In the genomic region with DNA sequence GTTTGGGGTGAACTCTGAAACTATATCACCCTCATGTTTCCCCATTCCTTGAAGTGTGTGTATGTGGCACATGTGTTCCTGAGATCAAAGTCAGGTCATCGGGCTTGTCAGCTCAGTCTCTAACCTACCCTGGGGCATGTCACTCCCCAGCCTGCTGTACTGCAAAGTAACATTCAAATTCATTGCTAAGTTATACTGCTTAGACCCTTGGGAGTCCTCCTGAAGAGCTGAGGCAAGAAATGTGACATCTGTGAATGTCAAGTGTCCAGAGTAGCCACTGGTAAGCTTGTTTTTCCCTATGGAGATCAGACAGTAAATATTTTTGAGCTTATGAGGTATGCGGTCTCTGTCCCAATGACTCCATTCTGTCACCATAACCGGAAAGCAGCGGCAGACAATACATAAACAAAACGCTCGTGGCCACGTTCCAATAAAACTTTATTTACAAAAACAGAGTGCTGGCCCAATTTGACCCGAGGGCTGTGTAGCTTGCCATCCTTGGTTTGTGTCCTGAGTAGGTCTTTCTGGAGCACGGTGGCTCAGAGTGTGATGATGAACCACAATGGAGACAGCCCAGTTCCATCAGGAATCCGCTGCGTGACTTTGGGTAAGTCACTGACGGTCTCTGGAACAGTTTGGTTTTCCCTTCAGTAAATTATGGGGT, we compare ENCODE assay signal across 11 mouse cellular contexts.
"Had no signal": no experiment of that assay in that cellular context is flagged by ENCODE, and none has a peak within 500 bp of the region (broad histone marks: within the 10 kb centered on the region; RNA-seq: fewer than 3 reads in every experiment).

No protein-coding gene starts in this region.

- ATAC-seq: intestine, embryonic 16.5 days; midbrain, embryonic 16.5 days had no signal

- H3K27ac ChIP-seq: left cerebral cortex, adult 2 months; limb, embryonic 10.5 days; liver, embryonic 15.5 days; midbrain, embryonic 12.5 days had no signal

- DNase-seq: kidney, adult 8-10 months; kidney, postnatal 25 days; right cerebral cortex, postnatal 14 days; thymus, postnatal 4 days had no signal

- H3K4me2 ChIP-seq: liver, embryonic 11.5 days; liver, embryonic 15.5 days; midbrain, embryonic 12.5 days had no signal

- H3K36me3 ChIP-seq: limb, embryonic 10.5 days; liver, embryonic 15.5 days; midbrain, embryonic 12.5 days had no signal

- H3K9me3 ChIP-seq: limb, embryonic 10.5 days; liver, embryonic 15.5 days; midbrain, embryonic 12.5 days had no signal

- H3K9ac ChIP-seq: liver, embryonic 15.5 days; midbrain, embryonic 12.5 days had no signal

- H3K27me3 ChIP-seq: liver, embryonic 15.5 days; midbrain, embryonic 12.5 days had no signal

- H3K4me1 ChIP-seq: limb, embryonic 10.5 days; liver, embryonic 15.5 days; midbrain, embryonic 12.5 days had no signal

- H3K4me3 ChIP-seq: left cerebral cortex, adult 2 months; limb, embryonic 10.5 days; liver, embryonic 15.5 days; midbrain, embryonic 12.5 days had no signal
